Mouse (Mus musculus) olfactory bulb, adult 2 months (tissue): ENCODE data around the gene Kdsr.

ENCODE experiments used
- CTCF ChIP-seq: fragments of 200-500 bp; IDR thresholded peaks from 2 replicates; pipeline ENCODE4 v1.5.1; 2012; ENCODE audit warnings: low read depth, mild to moderate bottlenecking, low read length, moderate library complexity; ENCODE audit not compliant: insufficient read depth
- POLR2A ChIP-seq: fragments of 200-500 bp; IDR thresholded peaks from 2 replicates; pipeline ENCODE4 v1.6.1; 2012; ENCODE audit warnings: mild to moderate bottlenecking, low read depth, low read length, moderate library complexity; ENCODE audit not compliant: insufficient read depth

DNA sequence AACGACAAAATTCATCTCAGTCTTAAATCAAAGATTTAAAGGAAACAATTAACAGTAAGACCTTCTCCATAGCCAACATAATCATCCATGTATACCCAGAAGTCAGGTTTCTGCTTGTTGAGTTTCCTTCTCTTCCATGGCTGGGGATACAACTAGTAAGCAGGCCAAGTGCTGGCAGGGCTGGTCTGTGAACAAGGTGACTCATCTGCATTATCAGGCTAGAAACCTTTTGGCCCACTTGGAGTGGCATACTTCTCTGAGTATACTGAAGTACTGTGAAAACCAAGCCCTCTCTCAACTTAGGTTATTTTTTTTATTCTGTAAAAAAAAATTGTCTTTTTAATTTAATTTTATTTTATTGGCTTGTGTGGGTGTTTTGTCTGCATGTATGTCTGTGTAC lies 39.9 kb upstream of the Kdsr start:
- no peak for TF ChIP-seq POLR2A
- no peak for TF ChIP-seq CTCF
